Mouse (Mus musculus): Measurements from ENCODE around the gene Nfix. TPM values are rescaled to one million over a fixed set of nuclear protein-coding genes. Genes with fewer than 3 reads are reported as not detected.
"Not testable (repeated sequence)": the region's sequence is repeated elsewhere in the genome, so short reads cannot be mapped to it uniquely, and the experiment has no call there.

The Nfix gene
- total RNA-seq, 4 experiments from 2014 or later, result 288 to 356 (median 295) TPM

DNA sequence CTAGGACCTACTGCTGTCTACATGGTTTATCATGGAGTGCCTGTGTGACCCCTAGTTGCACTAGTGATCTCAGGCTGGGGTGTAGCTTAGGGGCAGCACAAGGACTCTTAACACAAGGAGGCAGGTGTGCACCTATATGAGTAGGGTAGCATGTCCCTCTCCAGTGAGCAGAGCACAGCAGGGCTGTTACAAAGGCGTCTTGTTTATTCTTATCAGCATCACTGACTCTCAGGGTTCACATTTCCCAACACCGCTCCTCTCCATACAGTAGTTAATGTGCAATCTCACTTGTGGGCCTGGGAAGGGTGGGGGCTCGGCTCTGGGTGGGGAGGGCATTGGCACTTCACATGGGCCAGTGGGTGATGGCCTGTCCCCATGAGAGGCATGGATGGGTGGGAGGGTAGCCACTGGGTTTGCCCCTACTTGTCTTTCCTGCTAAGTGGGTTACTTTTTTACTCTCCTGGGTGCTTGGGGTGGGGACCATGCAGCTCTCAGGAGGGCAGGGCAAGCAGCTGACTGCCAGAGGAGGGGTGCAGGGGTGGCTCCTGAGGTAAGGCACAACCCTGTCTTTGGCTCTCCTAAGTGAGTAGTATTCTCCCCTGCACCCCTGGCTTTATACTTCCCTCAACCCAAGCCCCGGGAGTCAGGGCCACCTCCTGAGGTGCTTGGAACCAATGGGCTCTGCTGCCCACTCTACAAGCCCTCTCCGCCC is 129.7 kb downstream of the Nfix start:
- DNase-seq (ENCODE audit: low spot score), result not testable (repeated sequence)

DNA sequence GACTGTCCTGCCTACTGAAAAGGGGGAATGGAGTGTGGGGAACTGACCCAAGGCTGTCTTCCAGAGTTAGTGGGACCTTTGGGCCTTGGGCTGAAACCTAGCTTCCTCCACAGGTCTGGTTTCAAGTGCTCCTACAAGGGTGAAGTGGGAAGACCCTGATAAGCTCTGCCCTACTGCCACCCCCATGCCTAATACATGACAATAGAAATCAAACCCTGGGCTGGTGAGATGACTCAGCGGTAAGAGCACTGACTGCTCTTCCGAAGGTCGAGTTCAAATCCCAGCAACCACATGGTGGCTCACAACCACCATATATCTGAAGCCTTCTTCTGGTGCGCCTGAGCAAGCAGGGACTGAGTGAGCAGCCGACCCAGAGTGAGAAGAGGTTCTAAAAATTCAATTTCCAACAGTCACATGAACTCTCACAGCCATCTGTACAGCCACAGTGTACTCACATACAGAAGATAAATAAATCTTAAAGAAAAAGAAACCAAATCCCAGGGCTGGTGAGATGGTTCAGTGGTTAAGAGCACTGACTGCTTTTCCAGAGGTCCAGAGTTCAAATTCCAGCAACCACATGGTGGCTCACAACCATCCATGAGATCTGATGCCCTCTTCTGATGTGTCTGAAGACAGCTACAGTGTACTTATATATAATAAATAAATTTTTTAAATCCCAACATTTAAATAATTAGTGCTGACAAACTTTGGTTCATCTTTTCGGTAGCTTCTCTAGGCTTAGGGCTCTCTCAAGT is 131.2 kb downstream of the Nfix start:
- no peak for DNase-seq (ENCODE audit: low spot score)

DNA sequence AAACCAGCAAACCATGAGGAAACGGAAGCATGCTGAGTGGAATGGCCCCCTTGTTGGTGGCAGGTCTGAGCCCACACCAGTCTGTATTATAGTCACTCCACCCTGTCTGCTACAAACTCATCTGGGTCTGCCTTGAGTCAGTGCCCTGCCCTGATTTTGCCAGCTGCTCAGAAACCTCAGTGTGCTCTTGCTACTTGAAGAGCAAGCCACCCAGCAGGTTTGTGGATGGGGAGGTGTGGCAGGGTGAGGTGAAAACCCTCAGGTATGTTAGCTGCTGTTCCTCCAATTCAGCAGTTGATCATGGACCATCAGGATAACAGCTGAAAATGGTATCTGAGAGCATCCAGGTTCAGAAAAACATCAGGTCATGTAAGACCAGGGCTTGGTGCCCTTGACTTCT is 132.1 kb downstream of the Nfix start:
- no peak for DNase-seq (ENCODE audit: low spot score)

DNA sequence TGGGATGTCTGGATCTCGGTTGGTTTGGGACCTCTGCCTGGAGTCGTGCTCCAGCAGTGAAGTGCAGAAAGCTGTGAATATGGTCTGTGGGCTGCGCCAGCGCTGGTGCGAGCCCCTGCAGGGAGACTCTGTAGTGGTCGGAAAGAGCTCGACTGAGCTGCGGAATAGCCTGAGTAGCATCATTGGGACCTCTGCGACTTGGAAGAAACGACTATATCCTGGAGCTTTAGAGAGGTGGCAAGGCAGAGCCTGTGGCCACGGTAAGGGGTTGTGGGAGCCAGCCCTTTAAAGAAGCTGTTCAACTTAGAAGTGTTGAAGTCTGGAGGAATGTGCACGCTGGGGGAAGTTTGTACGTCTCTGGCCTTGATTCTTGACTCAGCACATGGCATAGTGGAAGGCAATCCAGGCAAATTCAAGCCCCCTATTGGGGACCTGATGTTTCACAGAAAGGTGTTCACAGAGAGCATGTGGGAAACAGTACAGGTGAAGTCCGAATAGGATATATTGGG is 134.7 kb downstream of the Nfix start:
- DNase-seq (ENCODE audit: low spot score), result no peak

DNA sequence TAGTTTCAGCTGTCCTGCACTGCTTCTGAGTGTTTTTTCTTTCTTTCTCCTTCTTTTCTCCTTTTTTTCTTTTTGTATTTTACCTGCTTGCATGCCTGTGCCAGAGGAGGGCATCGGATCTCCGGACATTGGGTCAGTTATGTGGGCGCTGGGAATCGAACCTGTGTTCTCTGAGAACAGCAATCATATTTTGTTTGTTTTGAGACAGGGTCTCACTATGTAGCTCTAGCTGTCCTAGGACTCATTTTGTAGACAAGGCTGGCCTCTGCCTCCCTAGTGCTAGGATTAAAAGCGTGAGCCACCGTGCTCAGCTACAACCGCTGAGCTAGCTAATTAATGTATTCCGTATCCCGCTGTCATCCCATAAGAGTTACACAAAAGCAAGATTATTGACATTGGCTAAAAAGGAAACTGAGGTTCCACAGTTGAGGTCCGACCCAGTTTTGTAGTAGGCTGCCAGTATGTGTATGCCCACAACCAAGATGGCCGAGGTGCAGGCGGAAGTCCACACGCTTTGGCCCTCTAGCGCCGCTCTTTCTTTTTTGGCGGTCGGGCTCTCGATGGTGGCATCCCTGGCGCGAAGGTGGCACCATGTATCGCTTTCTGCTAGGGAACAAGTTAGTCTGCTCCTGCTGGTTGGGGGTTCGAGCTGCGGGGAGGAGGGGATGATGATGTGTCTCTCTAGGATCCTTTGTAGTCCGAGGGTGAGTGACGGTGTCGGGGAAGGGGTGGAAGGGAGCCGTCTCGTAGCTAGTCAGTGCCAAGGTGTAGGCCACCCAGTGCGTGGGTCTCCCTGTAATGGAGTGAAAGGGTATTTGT is 135.4 kb downstream of the Nfix start:
- DNase-seq (ENCODE audit: low spot score), result peak; percentile 83

DNA sequence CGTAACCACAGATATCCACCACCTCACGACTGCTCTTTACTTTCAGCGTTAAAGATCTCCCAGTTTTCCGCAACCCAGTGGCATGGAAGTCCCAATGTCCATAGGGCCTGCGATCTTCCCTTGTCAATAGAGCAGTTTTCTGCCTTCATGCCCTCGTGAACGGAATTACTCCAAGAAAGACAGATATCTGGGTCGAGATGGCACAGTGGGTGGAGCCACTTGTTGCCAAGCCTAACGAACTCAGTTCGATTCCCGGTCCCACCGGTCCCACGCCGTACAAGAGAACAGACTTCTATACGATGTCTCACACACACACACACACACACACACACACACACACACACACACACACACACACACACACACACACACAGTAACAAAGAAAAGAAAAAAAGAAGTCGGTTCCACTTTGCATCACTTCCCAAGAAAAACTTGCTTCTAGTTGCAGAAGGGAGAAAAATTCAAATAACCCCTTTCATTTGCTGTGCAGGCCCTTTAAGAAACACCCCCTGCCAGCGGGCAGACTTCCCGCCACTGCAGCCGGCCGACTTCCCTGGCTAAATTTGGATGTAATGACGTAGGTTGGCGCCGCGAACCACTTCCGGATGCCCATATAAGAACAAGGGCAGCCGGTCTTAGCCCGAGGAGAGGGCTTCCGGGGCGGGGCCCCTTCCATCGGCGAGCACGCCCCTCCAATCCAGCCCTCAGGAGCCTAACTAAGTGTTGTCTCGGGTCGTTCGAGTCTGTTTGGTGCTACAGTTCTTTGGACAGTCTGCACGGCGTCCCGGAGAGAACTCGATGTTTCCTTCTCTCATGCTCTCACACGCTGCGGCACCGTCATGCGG is 136.4 kb downstream of the Nfix start:
- DNase-seq (ENCODE audit: low spot score), result peak; percentile 99

DNA sequence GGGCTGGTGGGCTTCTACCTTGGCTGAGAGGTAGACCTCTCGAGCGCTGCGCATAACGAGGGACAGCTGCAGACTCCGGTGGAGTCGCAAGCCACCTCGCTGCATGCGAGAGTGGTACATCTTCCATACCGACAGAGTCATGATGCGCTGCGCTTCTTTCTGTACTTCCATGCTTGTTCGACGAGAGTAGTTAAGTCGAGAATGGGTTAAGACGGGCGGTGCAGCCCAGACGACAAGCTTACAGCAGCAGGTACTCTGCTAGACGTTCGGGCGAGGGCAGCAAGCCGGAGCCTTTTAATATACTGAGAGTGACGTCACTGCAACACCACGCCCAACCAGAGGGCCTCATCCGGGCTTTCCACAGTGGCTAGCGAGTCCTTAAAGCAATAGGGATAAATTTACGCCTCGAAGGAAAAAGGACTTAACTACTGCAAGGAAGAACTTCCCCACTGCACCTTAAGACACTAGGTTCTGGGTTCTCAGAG is 137.5 kb downstream of the Nfix start, which contains the start of gene Ier2:
Ier2 (minus strand) TSS at position 272 of the 485 bp plus-strand sequence.
- peak; percentile 98 for DNase-seq (ENCODE audit: low spot score)

DNA sequence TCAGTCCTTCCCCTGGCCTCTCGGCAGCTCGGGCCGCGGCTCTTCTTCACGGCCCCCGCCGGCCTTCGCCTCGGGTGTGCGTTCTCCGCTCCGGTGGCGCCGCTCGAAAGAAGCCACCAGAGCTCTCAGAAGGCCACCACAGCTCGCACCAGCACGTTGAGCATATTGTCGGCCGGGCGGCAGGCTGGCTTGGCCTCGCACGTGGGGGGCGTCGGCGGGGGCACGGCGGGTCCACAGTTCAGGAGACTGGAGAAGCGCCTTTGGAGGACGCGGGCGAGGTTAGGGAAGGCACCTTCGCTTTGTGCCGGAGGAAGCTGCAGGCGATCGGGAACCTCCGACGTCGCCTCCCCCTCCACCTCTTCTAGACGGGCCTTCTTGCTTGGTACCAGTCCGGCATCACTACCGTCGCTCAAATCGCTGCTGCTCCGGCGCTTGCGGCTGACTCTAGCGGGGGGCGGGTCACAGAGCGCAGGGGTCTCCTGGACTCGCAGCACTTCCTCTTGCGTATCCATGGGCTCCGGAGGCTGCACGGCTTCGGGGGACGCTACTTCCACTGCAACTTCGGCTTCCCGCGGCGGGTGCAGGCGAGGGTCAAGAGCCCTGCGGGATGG is 138.1 kb downstream of the Nfix start:
- DNase-seq (ENCODE audit: low spot score), result peak; percentile 48

DNA sequence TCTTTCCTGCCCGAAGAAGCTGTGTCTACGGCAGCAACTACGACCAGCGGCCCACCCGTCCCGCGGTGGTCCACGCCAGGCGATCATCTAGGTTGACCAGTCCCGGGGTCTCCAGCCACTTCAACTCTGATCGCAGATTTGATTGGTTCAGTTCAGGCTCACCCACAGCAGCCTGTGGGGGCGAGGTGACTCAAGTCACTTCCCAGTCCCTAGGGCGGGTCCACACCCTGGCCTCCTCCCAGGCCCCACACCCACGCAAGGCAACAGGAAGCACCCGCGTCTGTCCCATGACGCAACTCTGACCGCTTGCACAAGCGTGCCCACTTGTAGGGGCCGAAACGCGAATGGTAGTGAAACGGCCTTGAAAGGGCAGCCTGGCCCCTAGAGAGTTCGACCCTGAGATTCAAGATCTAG is 138.7 kb downstream of the Nfix start:
- peak; percentile 95 for DNase-seq (ENCODE audit: low spot score)

DNA sequence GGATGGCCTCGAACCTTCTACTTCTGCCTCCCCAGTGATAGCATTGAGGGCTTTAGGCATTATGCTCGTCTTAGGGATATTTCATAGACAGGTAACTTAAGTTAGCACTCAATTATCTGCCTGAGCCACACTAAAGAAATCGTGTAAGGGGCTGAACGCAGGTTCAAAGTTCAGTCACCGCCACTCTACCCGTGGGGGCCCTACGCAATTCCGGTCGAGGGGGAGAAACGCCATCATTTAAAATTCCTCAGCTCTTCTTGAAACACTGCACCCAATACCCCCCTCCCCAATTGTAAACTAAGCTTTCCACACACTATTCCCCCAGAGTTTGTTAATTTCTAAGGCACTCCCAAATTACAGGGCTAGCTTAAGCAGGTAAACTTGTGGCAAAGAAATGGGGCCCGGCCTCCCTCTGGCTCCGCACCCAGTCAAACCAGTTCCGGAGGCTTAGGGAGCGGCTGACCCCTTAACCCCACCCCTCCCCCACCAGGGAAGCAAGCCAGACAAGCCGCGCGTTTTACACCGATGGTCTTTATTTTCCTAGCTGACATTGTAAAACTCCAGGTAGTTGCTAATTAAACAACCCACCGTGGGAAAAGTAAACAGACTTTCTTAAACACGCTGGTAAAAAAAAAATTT is 139.2 kb downstream of the Nfix start:
- DNase-seq (ENCODE audit: low spot score), result peak; percentile 40

DNA sequence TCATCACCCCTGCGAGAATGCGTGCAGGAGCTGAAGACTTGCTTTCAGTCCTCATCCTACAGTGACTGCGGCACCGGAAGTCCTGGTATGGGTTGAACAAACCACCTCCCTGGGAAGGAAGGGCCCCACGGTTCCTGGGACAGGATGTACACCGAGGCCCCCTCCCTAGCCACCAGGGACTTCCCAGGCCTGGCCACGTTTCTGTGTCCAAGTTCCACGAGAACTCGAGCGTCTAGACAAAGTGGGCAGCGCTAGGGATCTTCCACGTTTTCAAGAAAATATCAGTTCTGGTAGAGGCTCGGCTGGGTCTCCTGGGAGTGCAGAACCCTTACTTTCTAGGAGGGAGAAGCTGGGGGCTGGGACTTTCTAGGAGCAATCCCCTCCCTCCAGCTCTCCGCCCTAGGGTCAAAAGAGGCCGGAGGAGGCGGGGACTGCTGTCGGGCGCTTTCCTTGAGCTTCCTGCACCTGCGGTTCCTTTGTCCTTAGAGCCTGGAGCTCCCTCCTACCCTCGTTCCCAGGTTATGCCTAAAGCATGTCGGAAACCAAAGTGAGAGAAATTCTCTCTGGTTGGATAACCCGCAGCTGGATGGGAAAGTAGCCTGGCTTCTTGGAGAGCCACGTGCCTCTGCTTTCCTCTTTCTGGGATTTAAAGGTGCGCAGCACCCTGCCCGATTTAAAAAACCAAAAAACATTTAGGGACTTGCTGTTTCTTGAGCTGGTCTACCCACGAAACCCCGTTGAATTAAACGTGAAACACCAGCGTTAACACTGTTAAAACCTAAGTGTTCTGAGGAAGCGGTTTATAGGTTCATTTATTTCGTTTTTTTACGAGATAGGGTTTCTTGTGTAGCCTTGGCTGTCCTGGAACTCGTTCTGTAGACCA is 140.0 kb downstream of the Nfix start:
- DNase-seq (ENCODE audit: low spot score), result peak; percentile 88

DNA sequence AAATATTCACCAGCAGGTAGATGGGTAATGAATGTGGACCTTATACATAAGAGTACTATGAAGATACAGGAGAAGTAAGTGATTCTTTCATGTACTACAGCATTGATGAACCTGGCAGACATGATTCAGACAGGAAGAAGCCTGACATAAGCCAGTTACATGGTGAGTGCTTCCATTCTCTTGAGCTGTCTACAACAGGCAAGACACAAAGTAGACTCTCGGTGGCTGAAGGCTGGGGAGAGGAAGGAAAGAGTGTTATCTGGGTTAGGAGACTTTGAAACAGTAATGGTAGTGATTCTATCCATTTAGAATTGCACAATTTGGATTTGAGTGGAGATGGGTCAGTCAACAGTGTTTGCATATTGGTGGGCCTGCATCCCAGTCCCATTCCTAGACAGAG is 141.2 kb downstream of the Nfix start:
- no peak for DNase-seq (ENCODE audit: low spot score)

DNA sequence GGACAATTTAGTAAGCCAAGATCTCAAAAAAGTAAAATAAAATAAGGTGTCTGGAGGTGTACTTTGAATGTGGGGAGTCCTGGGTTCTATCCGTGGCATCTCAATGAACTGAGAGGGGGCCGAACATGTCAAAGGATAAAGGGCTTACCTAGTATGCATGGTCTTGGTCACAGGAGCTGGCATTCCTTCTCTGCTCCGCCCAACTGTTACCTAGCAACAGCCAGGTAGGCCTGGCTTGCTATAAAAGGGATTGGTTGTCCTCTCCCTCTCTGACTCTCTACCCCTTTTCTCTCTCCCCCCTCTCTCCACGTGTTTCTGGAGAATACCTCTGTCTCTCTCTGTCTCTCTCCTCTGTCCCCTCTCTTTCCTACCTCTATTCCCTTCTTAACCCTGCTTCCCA is 142.5 kb downstream of the Nfix start:
- DNase-seq (ENCODE audit: low spot score), result no peak

DNA sequence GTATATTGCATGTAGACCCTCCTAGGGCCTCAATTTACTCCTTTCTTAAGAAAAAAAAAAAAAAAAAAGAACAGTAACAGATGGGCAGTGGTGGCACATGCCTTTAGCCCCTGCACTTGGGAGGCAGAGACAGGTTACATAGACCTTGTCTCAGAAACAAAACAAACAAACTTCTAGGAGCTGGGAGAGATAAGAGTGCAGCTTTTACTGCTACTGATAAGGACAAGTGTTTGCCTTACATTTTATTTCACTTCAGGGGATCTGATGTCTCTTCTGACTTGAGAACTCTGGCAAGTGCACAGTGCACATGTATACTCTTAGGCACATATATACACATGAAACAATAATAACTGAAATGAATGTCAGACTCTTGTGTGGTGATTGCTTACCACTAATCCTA is 142.9 kb downstream of the Nfix start:
- no peak for DNase-seq (ENCODE audit: low spot score)

DNA sequence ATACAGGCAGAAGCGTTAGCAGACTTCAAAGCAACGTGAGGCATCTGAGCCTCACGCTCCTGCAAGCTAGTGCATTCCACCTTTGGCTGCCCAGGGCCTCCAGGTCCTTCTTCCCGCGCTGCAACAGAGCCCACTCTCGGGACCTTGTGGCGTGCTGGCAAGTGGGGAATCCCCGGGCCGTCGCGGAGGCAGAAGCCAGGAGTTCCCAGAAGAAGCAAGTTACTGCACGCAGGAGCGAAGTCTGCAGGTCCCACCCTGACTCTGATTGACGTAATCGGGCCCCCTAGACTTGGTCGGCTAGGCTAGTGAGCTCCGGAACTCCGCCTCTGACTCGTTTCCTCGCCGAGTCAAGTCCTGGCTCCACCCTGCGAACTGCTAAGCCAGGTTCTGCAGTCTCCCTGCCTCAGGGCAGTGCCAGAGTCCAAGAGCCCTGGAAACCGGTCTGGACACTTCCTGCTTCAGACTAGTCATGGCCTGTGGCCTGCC is 143.5 kb downstream of the Nfix start:
- peak; percentile 89 for DNase-seq (ENCODE audit: low spot score)

DNA sequence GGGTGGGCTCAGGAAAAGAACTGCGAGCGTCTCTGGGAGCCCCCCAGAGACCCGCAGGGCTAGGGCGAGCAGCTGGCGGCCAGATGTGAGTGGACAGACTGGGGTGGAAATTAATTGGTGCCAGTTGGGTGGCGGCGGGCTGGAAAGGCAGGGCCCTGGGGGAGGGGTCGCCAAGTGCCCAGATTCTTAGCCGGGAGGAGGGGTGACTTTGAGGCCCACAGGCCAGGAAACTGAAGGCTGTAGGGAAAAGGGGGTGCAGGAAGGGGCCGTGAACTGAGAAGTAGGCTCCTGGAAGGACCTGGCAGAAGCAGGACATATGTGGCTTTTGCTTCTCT is 144.0 kb downstream of the Nfix start:
- DNase-seq (ENCODE audit: low spot score), result no peak

DNA sequence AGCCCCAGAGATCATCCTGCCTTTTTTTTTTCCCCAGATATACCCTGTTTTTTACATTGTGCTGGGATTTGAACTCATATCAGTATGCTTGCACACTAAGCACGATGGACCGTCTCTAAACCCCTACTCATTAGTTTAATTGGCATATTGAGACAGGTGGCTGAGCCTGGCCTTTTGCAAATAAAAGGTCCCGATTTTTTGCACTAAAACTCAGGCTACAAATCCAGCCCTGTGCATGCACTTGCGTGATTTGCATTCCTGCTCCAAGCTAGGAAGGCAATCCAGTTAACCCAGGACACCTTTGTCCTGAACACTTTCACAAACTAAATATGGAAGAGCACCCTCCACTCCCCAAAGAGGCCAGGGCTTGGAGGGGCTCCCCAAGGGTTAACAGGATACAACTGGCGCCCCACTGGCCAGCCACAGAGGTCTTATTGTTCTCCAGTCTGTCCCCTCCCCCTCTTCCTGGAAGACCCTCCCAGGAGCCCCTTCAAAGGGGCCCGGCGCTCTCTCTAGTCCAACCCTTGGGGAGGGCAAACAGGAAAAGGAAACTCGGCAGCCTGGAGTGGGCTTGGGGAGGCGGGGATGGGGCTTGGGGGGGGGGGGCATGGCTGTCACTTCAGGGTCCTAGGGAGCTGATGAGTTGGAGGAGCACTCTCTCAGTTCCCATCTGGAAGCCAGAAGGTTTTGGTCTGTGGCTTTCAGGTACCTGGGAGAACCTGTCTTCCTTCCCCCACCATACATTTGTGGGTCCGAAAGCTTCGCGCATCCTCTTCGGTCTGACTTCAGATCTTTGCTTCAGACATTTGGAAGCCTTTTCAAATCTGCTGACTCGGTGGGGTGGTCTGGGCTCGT is 144.6 kb downstream of the Nfix start:
- DNase-seq (ENCODE audit: low spot score), result peak; percentile 36

DNA sequence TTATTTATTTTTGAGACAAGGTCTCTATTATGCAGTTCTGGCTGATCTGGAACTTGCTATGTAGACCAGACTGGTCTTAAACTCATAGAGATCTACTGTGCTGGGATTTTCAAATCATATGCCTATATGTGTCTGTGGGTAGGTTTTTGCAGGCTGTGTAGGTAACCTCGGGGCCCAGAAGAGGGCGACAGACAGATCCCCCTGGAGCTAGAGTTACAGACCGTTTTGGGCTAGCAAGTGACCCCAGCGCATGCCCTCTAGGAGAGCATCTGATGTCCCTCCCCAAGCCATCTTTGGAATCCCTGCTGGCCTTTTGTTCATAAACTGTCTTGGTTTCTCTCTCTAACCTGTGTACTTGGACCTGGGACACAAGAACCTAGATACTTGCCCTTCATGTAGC is 145.5 kb downstream of the Nfix start:
- DNase-seq (ENCODE audit: low spot score), result no peak
